Mouse (Mus musculus) right cerebral cortex, postnatal 10 days (tissue): ENCODE measurements around the gene Lst1.

Experiments
- DNase-seq, 2 experiments: peaks; one replicate each; pipeline ENCODE4 v3.0.0; 2021; ENCODE audit warnings: low spot score in 2 of 2

Lst1 gene

GRCm38 (mm10) chr17:35185639-35186611, 2.3 kb downstream of the Lst1 start:
- DNase-seq, result peak in 1 of 2 experiments; percentile 47

GRCm38 (mm10) chr17:35180093-35180492, 8.1 kb downstream of the Lst1 start:
- DNase-seq, result no peak

DNA sequence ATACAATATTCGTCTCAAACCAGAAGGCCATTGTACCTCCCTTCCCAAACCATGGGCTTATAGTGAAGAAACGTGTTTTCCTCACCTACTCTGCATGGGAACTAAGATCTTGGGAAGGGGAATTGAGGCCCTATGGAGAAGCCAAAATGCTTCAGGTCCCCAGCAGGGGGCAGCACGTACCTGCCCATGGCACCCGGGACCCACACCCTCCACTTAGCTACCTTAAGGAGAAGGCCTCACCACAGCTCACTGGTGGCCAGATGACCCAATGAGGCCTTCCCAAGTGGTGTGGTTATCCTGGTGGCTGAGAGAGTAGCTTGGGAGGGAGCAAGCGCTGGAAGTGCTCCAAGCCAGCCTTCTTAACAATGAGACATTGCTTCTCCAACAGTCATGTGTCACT, 9.7 kb downstream of the Lst1 start:
- DNase-seq, result no peak

- DNase-seq, result no peak
Measured at GRCm38 (mm10) chr17:35175968-35176367, 12.3 kb downstream of the Lst1 start, which contains the start of gene Aif1. Gene Aif1, minus strand, starts transcription at chr17:35176068.

- no peak for DNase-seq
Measured at GRCm38 (mm10) chr17:35175382-35175781, 12.9 kb downstream of the Lst1 start.

- DNase-seq, result no peak
Measured at GRCm38 (mm10) chr17:35174201-35174977, 13.8 kb downstream of the Lst1 start.

GRCm38 (mm10) chr17:35173329-35173728, 14.9 kb downstream of the Lst1 start:
- DNase-seq, result no peak

GRCm38 (mm10) chr17:35172445-35173234, 15.6 kb downstream of the Lst1 start:
- no peak for DNase-seq

- DNase-seq, result no peak
Measured at GRCm38 (mm10) chr17:35168541-35169207, 19.6 kb downstream of the Lst1 start.

GRCm38 (mm10) chr17:35167794-35168193, 20.4 kb downstream of the Lst1 start:
- DNase-seq, result no peak

DNA sequence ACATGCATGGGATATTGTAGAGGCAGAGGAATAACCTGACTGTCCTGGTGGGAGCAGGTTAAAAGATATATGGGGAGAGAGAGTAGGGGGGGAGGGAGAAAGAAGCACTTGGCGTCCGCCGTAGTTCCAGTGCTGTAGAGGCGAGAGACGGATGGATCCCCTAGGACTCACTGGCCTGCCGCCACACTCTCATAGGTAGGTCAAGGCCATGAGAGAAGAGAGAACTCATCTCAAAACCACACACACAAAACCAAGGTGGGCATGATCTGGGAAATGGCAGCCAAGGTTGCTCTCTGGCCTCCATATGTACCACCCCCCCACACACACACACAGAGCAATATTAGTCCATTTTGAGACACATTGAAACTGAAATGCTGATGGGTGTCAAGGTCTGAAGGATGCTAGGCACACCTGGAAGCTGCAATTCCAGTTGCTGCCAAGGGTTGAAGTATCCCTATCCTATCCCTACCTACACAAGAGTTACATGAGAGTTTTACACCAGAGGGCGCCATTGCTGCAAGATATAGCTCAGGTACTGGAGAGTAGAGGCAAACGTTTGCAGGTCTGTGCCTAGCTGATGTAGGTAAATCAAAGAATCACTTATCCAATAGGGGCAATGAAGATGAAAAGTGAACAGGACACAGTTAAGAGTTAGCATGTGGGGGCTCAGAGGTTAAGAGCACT, 21.7 kb downstream of the Lst1 start:
- DNase-seq, result peak; percentile 77 to 82

GRCm38 (mm10) chr17:35165451-35166155, 22.6 kb downstream of the Lst1 start:
- no peak for DNase-seq

GRCm38 (mm10) chr17:35164568-35165450, 23.4 kb downstream of the Lst1 start, which contains the start of gene Prrc2a:
Gene Prrc2a, minus strand, starts transcription at chr17:35164897.
- DNase-seq, result peak; percentile 99

DNA sequence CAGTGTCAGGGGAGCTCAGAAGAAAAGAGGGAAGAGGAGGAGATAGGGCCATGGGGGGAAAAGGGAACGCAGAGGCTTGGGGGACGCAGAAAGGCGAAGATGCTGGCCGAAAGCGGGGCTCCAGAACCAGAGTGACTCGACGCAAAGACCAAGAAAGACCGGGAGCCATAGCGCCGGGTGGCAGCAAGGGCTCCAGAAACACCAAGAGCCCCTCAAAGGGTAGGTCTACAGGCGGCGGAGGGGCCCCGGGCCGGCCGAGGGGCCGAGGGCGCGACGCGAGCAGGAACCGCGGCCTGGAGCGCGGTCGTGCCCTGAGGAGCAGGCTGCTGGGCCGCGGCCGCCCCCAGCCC, 24.0 kb downstream of the Lst1 start:
- peak in 1 of 2 experiments; percentile 59 for DNase-seq

- DNase-seq, result no peak
Measured at GRCm38 (mm10) chr17:35163326-35164081, 24.7 kb downstream of the Lst1 start.

GRCm38 (mm10) chr17:35162730-35163129, 25.5 kb downstream of the Lst1 start:
- peak in 1 of 2 experiments; percentile 56 for DNase-seq

- DNase-seq, result peak in 1 of 2 experiments; percentile 29
Measured at GRCm38 (mm10) chr17:35162121-35162520, 26.1 kb downstream of the Lst1 start.

GRCm38 (mm10) chr17:35161421-35161820, 26.8 kb downstream of the Lst1 start:
- DNase-seq, result no peak
